Mouse (Mus musculus) forebrain, embryonic 14.5 days (tissue): ENCODE measurements at regions not wholly inside any gene's neighbourhood (a gene's known extent, or its start where the extent isn't known, plus 50 kb on each side); places are given as distances from the start of the nearest gene placed in this dataset.

Experiments used
- ATAC-seq: fragments of 200-750 bp; cut with Nextera tagmentation; 2 replicates; pipeline ENCODE4 v1.8.0; 2017; ENCODE audit warnings: mild to moderate bottlenecking, moderate library complexity
- DNase-seq: peaks from one replicate; pipeline ENCODE4 v3.0.0-alpha.2; 2015; ENCODE audit warnings: low spot score
- H3K27ac ChIP-seq: fragments of 300-500 bp; sonication (generic); 2 replicates; pipeline ENCODE4 v1.5.1; 2014; ENCODE audit warnings: low read depth, mild to moderate bottlenecking, control low read depth, low read length, moderate library complexity
- H3K27me3 ChIP-seq: fragments of 300-500 bp; sonication (generic); replicated peaks from 2 replicates; pipeline ENCODE4 v1.6.1; 2014; ENCODE audit warnings: low read length, control low read depth, mixed read lengths; ENCODE audit not compliant: control insufficient read depth, insufficient read depth
- H3K36me3 ChIP-seq: fragments of 300-500 bp; sonication (generic); 2 replicates; pipeline ENCODE4 v1.6.1; 2014; ENCODE audit warnings: low read length, control low read depth; ENCODE audit not compliant: control insufficient read depth, insufficient read depth
- H3K4me1 ChIP-seq: fragments of 300-500 bp; sonication (generic); 2 replicates; pipeline ENCODE4 v1.6.1; 2014; ENCODE audit warnings: antibody characterized with exemption, low read length, control low read depth; ENCODE audit not compliant: control insufficient read depth, insufficient read depth
- H3K4me2 ChIP-seq: fragments of 300-500 bp; sonication (generic); 2 replicates; pipeline ENCODE4 v1.6.1; 2014; ENCODE audit warnings: mild to moderate bottlenecking, control low read depth, low read length
- H3K4me3 ChIP-seq: fragments of 300-500 bp; sonication (generic); 2 replicates; pipeline ENCODE4 v1.5.1; 2014; ENCODE audit warnings: low read depth, low read length, control low read depth
- H3K9ac ChIP-seq: fragments of 300-500 bp; sonication (generic); 2 replicates; pipeline ENCODE4 v1.6.1; 2014; ENCODE audit warnings: mild to moderate bottlenecking, low read length, control low read depth, moderate library complexity
- H3K9me3 ChIP-seq: fragments of 300-500 bp; sonication (generic); replicated peaks from 2 replicates; pipeline ENCODE4 v1.6.1; 2016; ENCODE audit warnings: low read length, control low read depth, mixed read lengths; ENCODE audit not compliant: control insufficient read depth
- WGBS: fragments of 180-500 bp; shearing (Covaris S2); extraction: QIAGEN DNeasy Blood & Tissue Kit; methylation state at CpG from one replicate; pipeline ENCODE4 v1.1.7; 2014; 5-methylcytosine and 5-hydroxymethylcytosine counted together

GRCm38 (mm10) chr1:163477478-163478167 lies 74.2 kb upstream of the Gorab start:
- ATAC-seq: no peak
- no peaks in the 10 kb centered on the region for H3K4me1 ChIP-seq
- no peak overlapping the region for H3K4me3 ChIP-seq
- H3K36me3 ChIP-seq: no peaks in the 10 kb centered on the region
- no peak overlapping the region for H3K27ac ChIP-seq
- H3K4me2 ChIP-seq: no peak overlapping the region
- H3K9me3 ChIP-seq: no peaks in the 10 kb centered on the region
- no peak for DNase-seq
- H3K27me3 ChIP-seq: no peaks in the 10 kb centered on the region
- no peak overlapping the region for H3K9ac ChIP-seq
- 25% methylated on average over 4 of the region's 4 CpGs for WGBS

GRCm38 (mm10) chr1:163461194-163461593 lies 57.7 kb upstream of the Gorab start:
- 91% methylated on average over 13 of the region's 13 CpGs for WGBS
- H3K4me1 ChIP-seq: no peaks in the 10 kb centered on the region
- DNase-seq (no peak), ATAC-seq (no peak)
- H3K9ac ChIP-seq: no peak overlapping the region
- H3K36me3 ChIP-seq: no peaks in the 10 kb centered on the region
- H3K27ac ChIP-seq: no peak overlapping the region
- H3K27me3 ChIP-seq: no peaks in the 10 kb centered on the region
- no peak overlapping the region for H3K4me3 ChIP-seq
- H3K4me2 ChIP-seq: no peak overlapping the region
- no peaks in the 10 kb centered on the region for H3K9me3 ChIP-seq

GRCm38 (mm10) chr1:163456366-163456765 lies 52.9 kb upstream of the Gorab start:
- Histone ChIP-seq H3K4me2 (no peak overlapping the region), H3K9ac (no peak overlapping the region), H3K36me3 (no peaks in the 10 kb centered on the region), H3K4me3 (no peak overlapping the region), H3K9me3 (no peaks in the 10 kb centered on the region), H3K4me1 (no peaks in the 10 kb centered on the region), H3K27ac (no peak overlapping the region), H3K27me3 (no peaks in the 10 kb centered on the region)
- 92% methylated on average over 8 of the region's 8 CpGs for WGBS
- ATAC-seq: no peak
- DNase-seq: no peak
